Mouse (Mus musculus) MEL (cell line): ENCODE data around the gene Mcat. TPM values are rescaled to one million over a fixed set of nuclear protein-coding genes. Genes with fewer than 3 reads are reported as not detected.
A peak's percentile ranks its signal among the peaks of the same experiment; 100 is the strongest.

Experiments
- DNase-seq: peaks from one replicate; pipeline ENCODE4 v3.0.0; 2011; ENCODE audit warnings: low read depth, low spot score
- H3K27ac ChIP-seq: 2 replicates; pipeline ENCODE4 v1.5.1; 2012; ENCODE audit warnings: low read depth, mild to moderate bottlenecking, control low read depth, low read length, moderate library complexity; ENCODE audit not compliant: control insufficient read depth
- H3K27me3 ChIP-seq, 2 experiments: fragments of 150-350 bp in 1 of 2; sonication (generic) in 1 of 2; 2 replicates each; pipeline ENCODE4 v1.6.1; 2012; ENCODE audit warnings: low read length in 2 of 2, mild to moderate bottlenecking in 2 of 2, improper control_type of control experiment in 1 of 2, moderate library complexity in 1 of 2; ENCODE audit not compliant: insufficient read depth in 2 of 2, control insufficient read depth in 1 of 2
- H3K36me3 ChIP-seq, 2 experiments: 2 replicates each; pipeline ENCODE4 v1.6.1; 2012 to 2014; ENCODE audit warnings: low read length in 2 of 2, improper control_type of control experiment in 1 of 2, inconsistent platforms in 1 of 2, mild to moderate bottlenecking in 1 of 2; ENCODE audit not compliant: insufficient read depth in 2 of 2, control insufficient read depth in 1 of 2
- H3K4me1 ChIP-seq, 2 experiments: fragments of 150-350 bp in 1 of 2; sonication (generic) in 1 of 2; 2 replicates each; pipeline ENCODE4 v1.6.1; 2012; ENCODE audit warnings: low read length in 2 of 2, improper control_type of control experiment in 1 of 2, mild to moderate bottlenecking in 1 of 2; ENCODE audit not compliant: insufficient read depth in 2 of 2, control insufficient read depth in 1 of 2
- H3K4me3 ChIP-seq, 2 experiments: fragments of 150-350 bp in 1 of 2; sonication (generic) in 1 of 2; 2 replicates each; pipeline ENCODE4 v1.5.1; 2012; ENCODE audit warnings: low read depth in 2 of 2, low read length in 2 of 2, mild to moderate bottlenecking in 2 of 2, moderate library complexity in 2 of 2, control low read depth in 1 of 2, improper control_type of control experiment in 1 of 2; ENCODE audit not compliant: control insufficient read depth in 1 of 2, insufficient read depth in 1 of 2
- H3K79me2 ChIP-seq: 2 replicates; pipeline ENCODE4 v1.6.1; 2012; ENCODE audit warnings: mild to moderate bottlenecking, low read length, moderate library complexity; ENCODE audit not compliant: control insufficient read depth, poor library complexity, insufficient read depth
- H3K9ac ChIP-seq: 2 replicates; pipeline ENCODE4 v1.6.1; 2012; ENCODE audit warnings: low read depth, mild to moderate bottlenecking, control low read depth, low read length, moderate library complexity; ENCODE audit not compliant: control insufficient read depth, poor library complexity, severe bottlenecking
- H3K9me3 ChIP-seq: fragments of 150-350 bp; sonication (generic); replicated peaks from 2 replicates; pipeline ENCODE4 v1.6.1; 2012; ENCODE audit warnings: mild to moderate bottlenecking, low read length, improper control_type of control experiment, moderate library complexity; ENCODE audit not compliant: insufficient read depth
- CHD2 ChIP-seq: IDR thresholded peaks from 2 replicates; pipeline ENCODE4 v1.6.1; 2011; ENCODE audit warnings: low read length, improper control_type of control experiment
- CTCF ChIP-seq, 3 experiments: IDR thresholded peaks in 2 of 3; conservative IDR thresholded peaks in 1 of 3; 2 replicates each; pipeline ENCODE4 v1.5.1; 2011 to 2012; ENCODE audit warnings: low read length in 3 of 3, low read depth in 2 of 3, mild to moderate bottlenecking in 2 of 3, improper control_type of control experiment in 1 of 3, inconsistent platforms in 1 of 3, mixed read lengths in 1 of 3, moderate library complexity in 1 of 3; ENCODE audit not compliant: control insufficient read depth in 1 of 3, insufficient read depth in 1 of 3, poor library complexity in 1 of 3, severe bottlenecking in 1 of 3
- JUND ChIP-seq: IDR thresholded peaks from 2 replicates; pipeline ENCODE4 v1.6.1; 2011; ENCODE audit warnings: low read depth, mild to moderate bottlenecking, improper control_type of control experiment, low read length
- NELFE ChIP-seq: IDR thresholded peaks from 2 replicates; pipeline ENCODE4 v1.6.1; 2011; ENCODE audit warnings: low read depth, low read length, improper control_type of control experiment
- RAD21 ChIP-seq: IDR thresholded peaks from 2 replicates; pipeline ENCODE4 v1.6.1; 2011; ENCODE audit warnings: mild to moderate bottlenecking, low read depth, low read length, improper control_type of control experiment
- SMC3 ChIP-seq: IDR thresholded peaks from 2 replicates; pipeline ENCODE4 v1.6.1; 2011; ENCODE audit warnings: low read depth, low read length, improper control_type of control experiment
- ZC3H11A ChIP-seq: IDR thresholded peaks from 2 replicates; pipeline ENCODE4 v1.6.1; 2012; ENCODE audit warnings: low read depth, mild to moderate bottlenecking, inconsistent platforms, low read length, improper control_type of control experiment
- polyA plus RNA-seq, 2 experiments: library from polyadenylated mRNA; stranded (reverse) in 1 of 2; unstranded in 1 of 2; fragments of >175 nt in 1 of 2; fragments of >200 nt in 1 of 2; gene quantifications; 2 replicates each; pipeline versions ENCODE4 v1.2.1 to v1.2.4; 2012; ENCODE audit warnings: low replicate concordance in 2 of 2, low read depth in 1 of 2; ENCODE audit not compliant: insufficient read length in 2 of 2, insufficient read depth in 1 of 2, missing spikeins in 1 of 2
- total RNA-seq: library from RNA; depleted of rRNA; stranded (reverse); fragments of 300-350 nt; gene quantifications from 2 replicates; pipeline ENCODE4 v1.2.3, GENCODE M21; 2012; rRNA removed

Mcat gene
- total and polyA plus RNA-seq, 3 experiments: 28.8 to 35.9 TPM; not detected in 1

GRCm38 (mm10) chr15:83500352-83500751, 63.2 kb downstream of the Mcat start:
- no peak overlapping the region for H3K9ac ChIP-seq
- H3K4me3 ChIP-seq: no peak overlapping the region
- H3K9me3 ChIP-seq: no peaks in the 10 kb centered on the region
- peak; percentile 76 for DNase-seq
- peaks cover 0 to 5% of the 10 kb centered on the region in 2 experiments; a peak in 2 of 4 replicates for H3K36me3 ChIP-seq
- peaks cover 3 to 9% of the 10 kb centered on the region in 2 experiments for H3K4me1 ChIP-seq
- no peaks in the 10 kb centered on the region for H3K79me2 ChIP-seq
- H3K27ac ChIP-seq: no peak overlapping the region
- TF ChIP-seq ZC3H11A (peak; percentile 75), JUND (0 out of 2 replicates have a peak, but pooled peaks have one; percentile 18), SMC3 (peak; percentile 85), RAD21 (peak; percentile 94), CTCF (IDR thresholded peaks at IDR 0.05 in 2 of 3, conservative IDR thresholded peaks at IDR 0.05 in 1 of 3; ENCODE audit: control insufficient read depth in 1 of 3, insufficient read depth in 1 of 3, low read depth in 2 of 3, low read length in 3 of 3, poor library complexity in 1 of 3, severe bottlenecking in 1 of 3) (peak; percentile 83 to 94 (median 92)), NELFE (no peak)
- TF ChIP-seq, all 39 proteins: peak for 5
- H3K27me3 ChIP-seq: no peaks in the 10 kb centered on the region

DNA sequence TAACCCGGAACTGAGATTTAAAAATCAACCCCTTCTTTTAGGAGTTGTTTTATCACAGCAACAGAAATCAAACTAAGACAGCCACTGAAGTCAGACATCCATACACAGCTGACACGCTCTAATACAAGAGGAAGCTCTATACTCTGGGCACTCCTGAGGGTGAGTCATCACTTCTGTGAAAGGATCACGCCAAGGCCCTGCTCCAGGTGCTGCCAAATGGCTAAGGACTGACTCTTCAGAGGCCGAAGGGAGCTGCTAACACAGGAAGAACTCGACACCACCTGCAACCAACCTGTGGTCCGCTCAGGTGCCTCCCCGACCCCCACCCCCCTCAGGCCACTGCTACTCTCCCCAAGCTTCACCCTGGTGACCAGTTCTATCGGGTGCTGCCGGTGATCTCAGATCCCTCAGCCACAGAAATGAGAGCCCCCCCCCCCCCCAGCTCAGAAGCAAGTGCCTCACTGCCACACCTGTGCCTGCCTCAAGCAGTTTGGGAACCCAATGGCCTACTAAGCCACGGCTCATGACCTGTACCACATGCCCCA, 64.3 kb downstream of the Mcat start:
- peaks cover 8 to 18% of the 10 kb centered on the region in 2 experiments for H3K4me1 ChIP-seq
- no peak overlapping the region for H3K9ac ChIP-seq
- H3K27ac ChIP-seq: no peak overlapping the region
- no peaks in the 10 kb centered on the region for H3K27me3 ChIP-seq
- H3K4me3 ChIP-seq: no peak overlapping the region
- TF ChIP-seq JUND (peak; percentile 56; the same call in 1 of the 2 replicates), CHD2 (no peak)
- peak; percentile 54 for DNase-seq
- peaks cover 0 to 14% of the 10 kb centered on the region in 2 experiments; a peak in 2 of 4 replicates for H3K36me3 ChIP-seq
- no peaks in the 10 kb centered on the region for H3K79me2 ChIP-seq
- no peaks in the 10 kb centered on the region for H3K9me3 ChIP-seq

GRCm38 (mm10) chr15:83497299-83497698, 66.3 kb downstream of the Mcat start:
- DNase-seq: no peak
- Histone ChIP-seq H3K9me3 (no peaks in the 10 kb centered on the region), H3K4me3 (no peak overlapping the region), H3K36me3 (peaks cover 0 to 25% of the 10 kb centered on the region in 2 experiments; a peak in 2 of 4 replicates), H3K27ac (no peak overlapping the region), H3K4me1 (peaks cover 19 to 31% of the 10 kb centered on the region in 2 experiments), H3K79me2 (no peaks in the 10 kb centered on the region), H3K9ac (no peak overlapping the region), H3K27me3 (no peaks in the 10 kb centered on the region)
- TF ChIP-seq RAD21 (no peak; the same call in 1 of the 2 replicates), CTCF (IDR thresholded peaks at IDR 0.05 in 2 of 3, conservative IDR thresholded peaks at IDR 0.05 in 1 of 3; ENCODE audit: control insufficient read depth in 1 of 3, insufficient read depth in 1 of 3, low read depth in 2 of 3, low read length in 3 of 3, poor library complexity in 1 of 3, severe bottlenecking in 1 of 3) (peak; percentile 18 to 63 (median 43); a peak in 5 of 6 replicates), SMC3 (peak; percentile 23; the same call in 1 of the 2 replicates)

Other genes starting within 250 kb of the Mcat start
- 8.2 and 8.6 TPM in 2 replicates for gene Arfgap3, start 213.5 kb downstream of the Mcat start, total RNA-seq
- 10 to 100 TPM in 1 of 2 experiments, not detected in 1; 12.4 TPM for gene Arfgap3, start 213.5 kb downstream of the Mcat start, polyA plus RNA-seq
- gene Pacsin2, start 99.2 kb downstream of the Mcat start, total RNA-seq: 58.7 and 64.7 TPM in 2 replicates
- gene Pacsin2, start 99.2 kb downstream of the Mcat start, polyA plus RNA-seq: 100 to 1,000 TPM; 103 to 425 TPM
- 3.4 and 4.4 TPM in 2 replicates for gene Ttll1, start 52.9 kb downstream of the Mcat start, total RNA-seq
- 10 to 100 TPM in 1 of 2 experiments, not detected in 1; 14.1 TPM for gene Ttll1, start 52.9 kb downstream of the Mcat start, polyA plus RNA-seq
- 5.1 and 7.6 TPM in 2 replicates for gene Bik, start 36.9 kb downstream of the Mcat start, total RNA-seq
- 10 to 100 TPM in 1 of 2 experiments, not detected in 1; 10.2 TPM for gene Bik, start 36.9 kb downstream of the Mcat start, polyA plus RNA-seq
- 61.3 and 80.0 TPM in 2 replicates for gene Tspo, start 195 bp downstream of the Mcat start, total RNA-seq
- gene Tspo, start 195 bp downstream of the Mcat start, polyA plus RNA-seq: 10 to 100 TPM in 1 of 2 experiments, not detected in 1; 66.5 TPM
- 41.9 and 43.9 TPM in 2 replicates for gene Ttll12, start 31.4 kb upstream of the Mcat start, total RNA-seq
- gene Ttll12, start 31.4 kb upstream of the Mcat start, polyA plus RNA-seq: 10 to 100 TPM in 1 of 2 experiments, not detected in 1; 76.5 TPM
- not detected in 2 replicates for gene Scube1, start 161.2 kb upstream of the Mcat start, total RNA-seq
- not detected for gene Scube1, start 161.2 kb upstream of the Mcat start, polyA plus RNA-seq
- gene Mpped1, start 215.7 kb upstream of the Mcat start, total RNA-seq: not detected in 2 replicates
- not detected for gene Mpped1, start 215.7 kb upstream of the Mcat start, polyA plus RNA-seq